Mouse (Mus musculus): Measurements from ENCODE around the gene Gpsm3. TPM values are rescaled to one million over a fixed set of nuclear protein-coding genes. Genes with fewer than 3 reads are reported as not detected.

Gpsm3 gene
- total RNA-seq, 2 experiments from 2014 or later, result 2.3 to 2.6 TPM

- no peak for DNase-seq
These were observed 6.2 kb upstream of the Gpsm3 start for GRCm38 (mm10) chr17:34583397-34583796.

GRCm38 (mm10) chr17:34583819-34584218 is 5.8 kb upstream of the Gpsm3 start:
- no peak for DNase-seq

- DNase-seq, result no peak
These were observed 4.5 kb upstream of the Gpsm3 start for GRCm38 (mm10) chr17:34585121-34585520.

- DNase-seq, result no peak
These were observed 3.5 kb upstream of the Gpsm3 start for GRCm38 (mm10) chr17:34585877-34586771.

- no peak for DNase-seq
These were observed 2.7 kb upstream of the Gpsm3 start for GRCm38 (mm10) chr17:34586796-34587422.

- peak; percentile 97 for DNase-seq
These were observed 2.2 kb upstream of the Gpsm3 start for GRCm38 (mm10) chr17:34587423-34587811.

- no peak for DNase-seq
These were observed 1.8 kb upstream of the Gpsm3 start for GRCm38 (mm10) chr17:34587814-34588213.

- DNase-seq, result no peak
These were observed 839 bp upstream of the Gpsm3 start for GRCm38 (mm10) chr17:34588767-34589166.

GRCm38 (mm10) chr17:34589206-34589605 is 400 bp upstream of the Gpsm3 start:
- no peak for DNase-seq

GRCm38 (mm10) chr17:34590154-34590987 is 765 bp downstream of the Gpsm3 start:
- no peak for DNase-seq

- DNase-seq, result no peak
These were observed 1.7 kb downstream of the Gpsm3 start, which contains the start of gene Pbx2 for GRCm38 (mm10) chr17:34591029-34591993. Gene Pbx2, plus strand, starts transcription at chr17:34591266.

GRCm38 (mm10) chr17:34591994-34592375 is 2.4 kb downstream of the Gpsm3 start:
- peak; percentile 91 for DNase-seq

- DNase-seq, result no peak
These were observed 3.3 kb downstream of the Gpsm3 start for GRCm38 (mm10) chr17:34592581-34593549.

- no peak for DNase-seq
These were observed 4.3 kb downstream of the Gpsm3 start for GRCm38 (mm10) chr17:34593752-34594525.

GRCm38 (mm10) chr17:34596098-34596497 is 6.5 kb downstream of the Gpsm3 start:
- DNase-seq, result no peak

GRCm38 (mm10) chr17:34597566-34598095 is 8.0 kb downstream of the Gpsm3 start, which contains the start of gene Ager:
Gene Ager, plus strand, starts transcription at chr17:34597862.
- DNase-seq, result no peak

GRCm38 (mm10) chr17:34599891-34600290 is 10.3 kb downstream of the Gpsm3 start:
- no peak for DNase-seq

GRCm38 (mm10) chr17:34601796-34602195 is 12.2 kb downstream of the Gpsm3 start:
- DNase-seq, result no peak
